Mouse (Mus musculus) hindbrain, embryonic 15.5 days (tissue): ENCODE results near the gene Yars2. TPM values are rescaled to one million over a fixed set of nuclear protein-coding genes. Genes with fewer than 3 reads are reported as not detected.

Experiments
- ATAC-seq: fragments of 200-750 bp; cut with Nextera tagmentation; 2 replicates; pipeline ENCODE4 v1.8.0; 2017; ENCODE audit warnings: low read depth, moderate number of reproducible peaks, moderate TSS enrichment; ENCODE audit not compliant: low FRiP score
- H3K27ac ChIP-seq: fragments of 300-500 bp; sonication (generic); replicated peaks from 2 replicates; pipeline ENCODE4 v1.5.1; 2015; ENCODE audit warnings: mild to moderate bottlenecking, inconsistent platforms
- H3K27me3 ChIP-seq: fragments of 300-500 bp; sonication (generic); 2 replicates; pipeline ENCODE4 v1.6.1; 2015; ENCODE audit warnings: control low read depth, inconsistent platforms
- H3K36me3 ChIP-seq: fragments of 300-500 bp; sonication (generic); 2 replicates; pipeline ENCODE4 v1.6.1; 2015; ENCODE audit warnings: control low read depth, inconsistent platforms
- H3K4me1 ChIP-seq: fragments of 300-500 bp; sonication (generic); replicated peaks from 2 replicates; pipeline ENCODE4 v1.6.1; 2015; ENCODE audit warnings: control low read depth, inconsistent platforms
- H3K4me2 ChIP-seq: fragments of 300-500 bp; sonication (generic); 2 replicates; pipeline ENCODE4 v1.6.1; 2015; ENCODE audit warnings: moderate library complexity, mild to moderate bottlenecking, inconsistent platforms
- H3K4me3 ChIP-seq: fragments of 300-500 bp; sonication (generic); 2 replicates; pipeline ENCODE4 v1.5.1; 2015; ENCODE audit warnings: mild to moderate bottlenecking, inconsistent platforms
- H3K9ac ChIP-seq: fragments of 300-500 bp; sonication (generic); 2 replicates; pipeline ENCODE4 v1.6.1; 2015; ENCODE audit warnings: inconsistent platforms
- H3K9me3 ChIP-seq: fragments of 300-500 bp; sonication (generic); 2 replicates; pipeline ENCODE4 v1.6.1; 2016; ENCODE audit warnings: control low read depth, inconsistent platforms
- WGBS: fragments of 180-500 bp; shearing (Covaris S2); methylation state at CpG from one replicate; pipeline ENCODE4 v1.1.7; 2015; 5-methylcytosine and 5-hydroxymethylcytosine counted together
- polyA plus RNA-seq: library from polyadenylated mRNA; unstranded; fragments of >200 nt; fragmentation: Nextera tagmentation; extraction: Ambion mirVana; gene quantifications from 2 replicates; pipeline ENCODE4 v1.2.1, GENCODE M21; 2015

The Yars2 gene
- polyA plus RNA-seq: 32.4 and 32.5 TPM in 2 replicates

DNA sequence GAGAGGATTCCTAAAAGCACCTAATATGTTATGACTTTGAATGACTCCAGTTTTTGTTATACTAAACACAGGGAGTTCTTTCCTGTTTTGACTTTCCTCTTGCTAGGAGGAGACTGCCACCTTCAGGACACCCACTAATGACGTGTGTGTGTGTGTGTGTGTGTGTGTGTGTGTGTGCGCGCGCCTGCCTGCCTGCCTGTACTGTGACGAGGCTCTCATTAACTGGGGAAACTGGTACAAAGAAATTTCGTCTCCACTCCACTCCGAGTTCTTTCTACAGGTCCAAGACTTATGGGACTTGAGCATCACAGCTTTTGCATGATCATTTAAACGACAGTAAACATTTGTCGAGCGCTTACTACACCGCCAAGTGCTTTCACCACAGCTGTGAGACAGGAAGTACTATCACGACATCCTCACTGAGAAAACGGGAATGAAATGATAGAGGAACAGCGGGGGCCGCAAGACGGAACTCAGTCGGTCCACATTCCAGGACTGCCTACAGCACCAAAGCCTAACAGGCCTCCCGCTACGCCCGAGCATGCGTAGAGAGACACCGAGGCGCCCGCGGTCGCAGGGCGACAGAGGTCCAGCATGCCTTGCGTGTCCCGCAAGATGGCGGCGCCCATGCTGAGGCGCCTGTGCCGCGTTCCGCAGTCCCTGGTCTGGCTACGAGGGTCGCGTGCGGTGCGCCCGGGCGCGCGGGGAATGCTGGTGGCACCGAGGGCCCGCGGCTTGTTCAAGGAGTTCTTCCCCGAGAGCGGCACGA lies at the start of gene Yars2:
Gene Yars2, plus strand, starts transcription at position 597 of the 769 bp plus-strand sequence.
- Histone ChIP-seq H3K4me1 (peaks cover 20% of the 10 kb centered on the region), H3K9ac (peak within 1 kb of the TSS; percentile 64), H3K4me3 (peak within 1 kb of the TSS; percentile 88), H3K27ac (peak within 1 kb of the TSS; percentile 93), H3K36me3 (peaks cover 14% of the 10 kb centered on the region), H3K4me2 (peak within 1 kb of the TSS; percentile 86), H3K9me3 (no peaks in the 10 kb centered on the region), H3K27me3 (no peaks in the 10 kb centered on the region)
- ATAC-seq: peak; percentile 99
- under 1% methylated on average over 45 of the region's 50 CpGs for WGBS

DNA sequence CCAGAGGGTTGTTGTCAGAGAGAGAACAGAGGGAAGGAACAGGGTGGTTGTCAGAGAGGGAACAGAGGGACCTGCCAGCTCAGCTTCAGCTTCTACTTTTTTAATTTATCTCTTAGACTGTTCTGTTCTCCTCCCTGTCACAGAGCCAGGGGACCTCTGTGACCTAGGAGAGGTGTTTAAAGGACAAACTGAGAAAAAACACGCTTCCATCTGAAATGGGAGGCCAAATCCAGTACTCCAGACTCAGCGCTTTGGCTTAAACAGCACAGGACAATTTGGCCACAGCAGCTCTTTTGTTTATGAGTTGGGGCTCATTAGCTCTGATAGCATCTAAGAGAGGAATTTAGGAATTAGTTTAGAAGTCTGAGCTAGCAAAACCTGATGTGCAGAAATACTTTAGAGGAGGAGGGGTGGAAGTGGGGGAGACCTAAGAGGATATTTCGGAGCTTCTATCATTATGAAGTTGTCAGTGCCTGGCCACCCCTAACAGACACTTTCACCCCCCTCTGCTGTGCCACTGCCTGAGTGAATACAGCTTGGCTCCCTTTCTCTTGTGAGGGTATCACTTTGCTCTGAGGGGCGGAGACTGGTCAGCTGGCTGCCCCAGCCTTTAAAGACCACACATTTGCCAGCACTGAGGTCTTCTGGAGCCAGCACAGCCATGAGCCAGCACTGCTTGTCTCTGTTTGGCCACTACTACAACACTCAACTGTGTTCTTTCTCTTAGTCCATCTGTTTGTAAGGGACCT lies 49.3 kb upstream of the Yars2 start:
- no peak overlapping the region for H3K4me3 ChIP-seq
- no peaks in the 10 kb centered on the region for H3K27me3 ChIP-seq
- peak; percentile 65 for ATAC-seq
- H3K4me2 ChIP-seq: no peak overlapping the region
- H3K4me1 ChIP-seq: 0 out of 2 replicates have a peak, but pooled peaks cover 3% of the 10 kb centered on the region
- H3K9ac ChIP-seq: no peak overlapping the region
- H3K9me3 ChIP-seq: no peaks in the 10 kb centered on the region
- no peak overlapping the region for H3K27ac ChIP-seq
- WGBS: 45% methylated on average over 4 of the region's 4 CpGs
- H3K36me3 ChIP-seq: no peaks in the 10 kb centered on the region

DNA sequence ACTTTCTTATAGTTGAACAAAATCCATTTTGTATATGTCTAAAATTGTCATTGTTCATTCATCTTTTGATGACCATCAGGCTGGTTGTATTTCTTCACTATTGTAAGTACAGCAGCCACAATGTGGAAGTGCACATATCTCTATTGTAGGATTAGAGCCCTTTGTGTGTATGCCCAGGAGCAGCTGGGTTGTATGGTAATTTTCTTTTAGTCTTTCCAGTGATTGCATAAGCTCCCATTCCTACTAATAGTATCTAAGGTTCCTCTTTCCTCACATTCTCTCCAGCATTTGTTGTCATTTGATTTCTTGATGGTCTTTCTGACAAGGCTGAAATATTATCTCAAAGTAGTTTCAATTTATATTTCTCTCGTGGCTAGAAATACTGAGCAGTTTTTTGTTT lies 47.5 kb upstream of the Yars2 start:
- Histone ChIP-seq H3K36me3 (no peaks in the 10 kb centered on the region), H3K9ac (no peak overlapping the region), H3K4me1 (0 out of 2 replicates have a peak, but pooled peaks cover 3% of the 10 kb centered on the region), H3K4me3 (no peak overlapping the region), H3K27ac (no peak overlapping the region), H3K4me2 (no peak overlapping the region), H3K27me3 (no peaks in the 10 kb centered on the region), H3K9me3 (no peaks in the 10 kb centered on the region)
- ATAC-seq: no peak
- 64% methylated on average over 1 of the region's 1 CpGs for WGBS

DNA sequence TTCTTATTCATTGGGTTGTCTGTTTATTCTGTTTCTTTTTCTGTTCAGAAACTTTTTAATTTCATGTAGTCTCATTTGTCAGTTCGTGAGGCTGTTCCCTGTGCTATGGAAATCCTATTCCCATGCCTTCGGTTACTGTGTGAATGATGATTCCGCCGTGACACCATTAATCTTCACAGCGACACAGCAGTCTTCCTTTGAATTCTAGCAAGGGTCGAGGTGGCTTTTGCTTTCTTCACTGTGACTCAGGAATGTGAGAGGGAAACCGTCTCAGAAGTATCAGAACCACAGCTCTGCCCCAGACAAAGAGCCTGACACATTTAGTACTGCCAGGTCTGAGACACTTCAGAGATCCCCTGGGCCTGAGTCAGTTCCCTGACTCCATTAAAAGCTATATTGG lies 46.9 kb upstream of the Yars2 start:
- no peak overlapping the region for H3K9ac ChIP-seq
- no peak overlapping the region for H3K4me2 ChIP-seq
- H3K4me1 ChIP-seq: 0 out of 2 replicates have a peak, but pooled peaks cover 3% of the 10 kb centered on the region
- 38% methylated on average over 7 of the region's 7 CpGs for WGBS
- no peak overlapping the region for H3K4me3 ChIP-seq
- H3K36me3 ChIP-seq: no peaks in the 10 kb centered on the region
- no peaks in the 10 kb centered on the region for H3K9me3 ChIP-seq
- H3K27me3 ChIP-seq: no peaks in the 10 kb centered on the region
- ATAC-seq: no peak
- no peak overlapping the region for H3K27ac ChIP-seq

DNA sequence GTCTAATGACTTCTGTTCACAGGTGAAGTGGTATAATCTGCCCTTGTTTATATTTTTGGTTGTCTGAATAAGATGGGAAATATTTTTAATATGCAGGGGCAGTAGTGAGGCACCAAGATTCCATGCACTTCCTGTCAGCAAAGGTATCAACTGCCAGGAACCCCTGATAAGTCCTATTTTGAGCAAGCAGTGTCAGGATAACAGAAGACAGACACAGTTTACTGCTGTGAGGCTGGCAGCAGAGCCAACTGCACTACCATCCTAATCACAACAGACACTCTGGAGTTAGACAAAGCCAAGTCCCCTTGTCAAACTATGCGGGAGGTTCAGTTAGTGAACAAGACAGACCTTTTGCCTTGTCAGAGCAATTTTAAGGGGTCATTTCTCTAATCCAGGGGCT lies 46.1 kb upstream of the Yars2 start:
- Histone ChIP-seq H3K27me3 (no peaks in the 10 kb centered on the region), H3K9me3 (no peaks in the 10 kb centered on the region), H3K36me3 (no peaks in the 10 kb centered on the region), H3K4me2 (no peak overlapping the region), H3K9ac (no peak overlapping the region), H3K4me1 (0 out of 2 replicates have a peak, but pooled peaks cover 3% of the 10 kb centered on the region), H3K4me3 (no peak overlapping the region), H3K27ac (no peak overlapping the region)
- 64% methylated on average over 1 of the region's 1 CpGs for WGBS
- ATAC-seq: no peak

DNA sequence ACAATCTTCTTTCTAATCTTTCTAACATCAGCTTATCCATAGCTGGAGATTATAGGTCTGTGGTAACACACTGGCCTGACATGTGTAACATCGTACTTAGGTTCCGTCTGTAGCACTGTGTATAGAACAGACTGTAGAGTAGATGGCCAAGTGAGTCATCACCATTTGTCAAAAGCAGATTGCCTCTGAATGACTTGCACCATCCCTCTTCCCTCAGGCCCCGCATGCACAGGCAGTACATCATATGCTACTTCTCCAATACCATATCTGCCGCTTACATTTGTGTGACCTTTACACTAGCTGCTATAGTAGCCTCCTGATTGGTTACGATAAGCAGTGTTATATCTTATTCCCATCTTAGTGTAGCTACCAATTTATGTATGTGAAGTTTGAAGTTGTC lies 41.9 kb upstream of the Yars2 start:
- Histone ChIP-seq H3K4me3 (no peak overlapping the region), H3K9me3 (no peaks in the 10 kb centered on the region), H3K9ac (no peak overlapping the region), H3K4me1 (0 out of 2 replicates have a peak, but pooled peaks cover 2% of the 10 kb centered on the region), H3K4me2 (no peak overlapping the region), H3K36me3 (no peaks in the 10 kb centered on the region), H3K27me3 (no peaks in the 10 kb centered on the region), H3K27ac (no peak overlapping the region)
- ATAC-seq: no peak
- 95% methylated on average over 5 of the region's 5 CpGs for WGBS

DNA sequence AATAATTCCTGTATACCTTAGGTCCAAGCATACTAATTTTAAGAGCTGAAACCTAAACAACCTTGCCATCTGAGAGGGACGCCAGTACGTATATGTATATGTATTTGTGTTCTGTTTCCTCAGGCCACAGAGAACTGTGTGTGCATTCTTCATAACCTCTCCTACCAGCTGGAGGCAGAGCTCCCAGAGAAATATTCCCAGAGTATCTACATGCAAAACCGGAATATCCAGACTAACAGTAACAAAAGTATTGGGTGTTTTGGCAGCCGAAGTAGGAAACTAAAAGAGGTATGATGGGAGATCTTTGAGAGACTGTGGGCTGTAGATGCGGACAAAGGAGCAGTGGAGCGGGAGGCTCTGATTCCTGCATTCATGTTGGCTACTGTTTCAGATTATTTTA lies 41.3 kb upstream of the Yars2 start:
- no peak for ATAC-seq
- Histone ChIP-seq H3K4me2 (no peak overlapping the region), H3K4me1 (no peaks in the 10 kb centered on the region), H3K9ac (no peak overlapping the region), H3K27me3 (no peaks in the 10 kb centered on the region), H3K9me3 (no peaks in the 10 kb centered on the region), H3K27ac (no peak overlapping the region), H3K36me3 (no peaks in the 10 kb centered on the region), H3K4me3 (no peak overlapping the region)
- 92% methylated on average over 6 of the region's 6 CpGs for WGBS

DNA sequence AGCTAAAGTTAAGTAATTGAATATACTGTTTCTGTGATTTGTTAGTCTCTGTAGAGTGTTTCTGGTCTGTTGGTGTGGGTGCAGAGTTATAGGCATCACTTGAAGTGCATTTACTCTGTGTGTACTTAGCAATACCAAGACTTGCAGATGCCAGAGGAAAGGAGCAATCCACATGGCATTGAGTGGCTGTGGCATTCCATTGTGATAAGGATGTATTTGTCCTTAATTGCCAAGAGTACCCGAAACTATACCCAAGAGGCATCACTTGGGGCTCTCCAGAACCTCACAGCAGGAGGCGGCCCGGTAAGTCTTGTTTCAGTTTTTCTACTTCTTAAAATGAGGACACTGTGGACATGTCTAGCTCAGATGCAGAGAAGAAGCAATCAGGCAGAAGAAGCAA lies 40.3 kb upstream of the Yars2 start:
- no peaks in the 10 kb centered on the region for H3K4me1 ChIP-seq

DNA sequence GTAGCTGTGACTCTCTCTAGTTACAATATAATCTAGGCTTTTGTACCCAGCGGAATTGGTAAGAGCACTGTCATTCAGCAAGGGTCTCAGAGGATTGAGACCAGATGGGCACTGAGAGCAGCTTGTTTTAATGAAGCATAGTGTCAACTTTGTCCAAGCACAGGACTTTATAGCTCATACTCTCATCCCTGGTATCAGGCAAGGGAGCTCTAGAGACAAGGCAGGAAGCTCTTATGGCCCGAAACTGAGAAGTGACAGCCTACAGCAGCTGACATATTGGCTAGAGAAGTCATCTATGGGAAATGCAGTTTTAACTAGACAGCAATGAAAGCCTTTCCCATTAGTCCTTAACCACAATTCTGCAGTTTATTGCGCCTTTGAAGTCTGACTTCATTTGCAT lies 29.8 kb upstream of the Yars2 start:
- Histone ChIP-seq H3K27ac (no peak overlapping the region), H3K36me3 (no peaks in the 10 kb centered on the region), H3K9me3 (no peaks in the 10 kb centered on the region), H3K4me1 (no peaks in the 10 kb centered on the region), H3K4me2 (no peak overlapping the region), H3K4me3 (no peak overlapping the region), H3K27me3 (no peaks in the 10 kb centered on the region), H3K9ac (no peak overlapping the region)
- no peak for ATAC-seq
- 31% methylated on average over 3 of the region's 3 CpGs for WGBS

More for the DNA sequence above, 40.3 kb upstream of the Yars2 start:
- H3K27me3 ChIP-seq: no peaks in the 10 kb centered on the region
- H3K4me3 ChIP-seq: no peak overlapping the region
- H3K27ac ChIP-seq: no peak overlapping the region
- WGBS: 93% methylated on average over 3 of the region's 3 CpGs
- no peak overlapping the region for H3K9ac ChIP-seq
- H3K9me3 ChIP-seq: no peaks in the 10 kb centered on the region
- no peaks in the 10 kb centered on the region for H3K36me3 ChIP-seq
- no peak overlapping the region for H3K4me2 ChIP-seq
- ATAC-seq: no peak

DNA sequence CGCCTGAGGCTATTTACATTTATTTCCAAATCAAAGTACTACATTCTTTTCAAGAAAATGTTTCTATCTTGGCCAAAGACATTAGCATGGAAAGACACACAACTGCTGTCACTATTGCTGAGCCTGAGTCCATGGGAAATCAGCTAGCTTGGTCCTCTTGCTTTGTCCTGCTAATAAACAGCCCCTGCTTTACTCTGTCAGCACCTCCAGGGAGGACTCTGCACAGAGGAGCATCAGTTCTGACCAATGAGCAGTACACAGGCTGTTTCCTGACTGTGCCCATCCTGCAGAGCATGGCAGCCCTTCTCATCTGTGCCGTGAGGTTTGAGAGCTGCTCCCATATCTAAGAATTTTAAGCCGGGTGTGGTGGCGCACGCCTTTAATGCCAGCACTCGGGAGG lies 29.0 kb upstream of the Yars2 start:
- Histone ChIP-seq H3K4me1 (no peaks in the 10 kb centered on the region), H3K27me3 (no peaks in the 10 kb centered on the region), H3K9ac (no peak overlapping the region), H3K9me3 (no peaks in the 10 kb centered on the region), H3K27ac (no peak overlapping the region), H3K4me3 (no peak overlapping the region), H3K36me3 (no peaks in the 10 kb centered on the region), H3K4me2 (no peak overlapping the region)
- 88% methylated on average over 6 of the region's 6 CpGs for WGBS
- ATAC-seq: no peak

DNA sequence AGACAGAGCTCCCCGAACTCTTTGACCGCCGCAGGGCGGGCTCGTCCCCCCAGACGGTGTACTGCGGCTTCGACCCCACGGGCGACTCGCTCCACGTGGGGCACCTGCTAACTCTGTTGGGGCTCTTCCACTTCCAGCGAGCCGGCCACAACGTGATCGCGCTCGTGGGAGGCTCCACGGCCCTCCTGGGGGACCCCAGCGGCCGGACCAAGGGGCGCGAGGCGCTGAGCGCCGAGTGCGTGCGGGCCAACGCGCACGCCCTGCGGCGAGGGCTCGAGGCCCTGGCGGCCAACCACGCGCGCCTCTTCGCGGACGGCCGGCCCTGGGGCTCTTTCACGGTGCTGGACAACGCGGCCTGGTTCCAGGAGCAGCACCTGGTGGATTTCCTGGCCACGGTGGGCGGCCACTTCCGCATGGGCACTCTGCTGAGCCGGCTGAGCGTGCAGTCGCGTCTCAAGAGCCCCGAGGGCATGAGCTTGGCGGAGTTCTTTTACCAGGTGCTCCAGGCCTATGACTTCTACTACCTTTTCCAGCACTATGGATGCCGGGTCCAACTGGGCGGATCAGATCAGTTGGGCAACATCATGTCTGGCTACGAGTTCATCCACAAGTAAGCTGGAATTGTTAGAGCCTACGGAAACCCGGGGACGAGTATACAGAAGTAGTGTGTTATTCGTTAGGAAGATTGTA lies 518 bp downstream of the Yars2 start:
- H3K4me2 ChIP-seq: peak overlapping the region; percentile 86
- under 1% methylated on average over 49 of the region's 61 CpGs for WGBS
- ATAC-seq: peak; percentile 84
- H3K27me3 ChIP-seq: no peaks in the 10 kb centered on the region
- H3K9ac ChIP-seq: peak overlapping the region; percentile 64
- H3K27ac ChIP-seq: peak overlapping the region; percentile 93
- peaks cover 20% of the 10 kb centered on the region for H3K4me1 ChIP-seq
- no peaks in the 10 kb centered on the region for H3K9me3 ChIP-seq
- H3K36me3 ChIP-seq: peaks cover 17% of the 10 kb centered on the region
- H3K4me3 ChIP-seq: peak overlapping the region; percentile 88

DNA sequence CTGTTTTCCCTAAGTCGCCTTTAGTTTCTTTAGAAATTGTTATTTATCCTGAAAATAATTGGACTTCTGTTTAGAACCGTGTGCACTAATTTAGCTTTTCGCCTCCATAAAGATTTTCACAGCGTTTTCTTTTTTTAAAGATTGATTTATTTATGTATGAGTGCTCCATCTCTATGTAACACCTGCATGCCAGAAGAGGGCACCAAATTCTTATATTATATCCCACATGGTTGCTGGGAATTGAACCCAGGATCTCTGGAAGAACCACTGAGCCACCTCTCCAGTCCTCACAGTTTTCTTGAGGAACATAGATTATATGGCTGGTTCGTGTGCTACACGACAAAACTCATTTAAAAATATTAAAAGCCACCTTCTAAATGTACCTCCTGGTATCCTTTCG lies 1.1 kb downstream of the Yars2 start:
- H3K36me3 ChIP-seq: peaks cover 19% of the 10 kb centered on the region
- peaks cover 20% of the 10 kb centered on the region for H3K4me1 ChIP-seq
- H3K4me3 ChIP-seq: peak overlapping the region; percentile 88
- peak overlapping the region; percentile 86 for H3K4me2 ChIP-seq
- WGBS: 21% methylated on average over 7 of the region's 7 CpGs
- H3K9ac ChIP-seq: peak overlapping the region; percentile 64
- ATAC-seq: no peak
- H3K27ac ChIP-seq: peak overlapping the region; percentile 93; the same call in 1 of the 2 replicates
- H3K27me3 ChIP-seq: no peaks in the 10 kb centered on the region
- no peaks in the 10 kb centered on the region for H3K9me3 ChIP-seq
